Mouse (Mus musculus): ENCODE measurements at regions not wholly inside any gene's neighbourhood (a gene's known extent, or its start where the extent isn't known, plus 50 kb on each side); places are given as distances from the start of the nearest gene placed in this dataset.

DNA sequence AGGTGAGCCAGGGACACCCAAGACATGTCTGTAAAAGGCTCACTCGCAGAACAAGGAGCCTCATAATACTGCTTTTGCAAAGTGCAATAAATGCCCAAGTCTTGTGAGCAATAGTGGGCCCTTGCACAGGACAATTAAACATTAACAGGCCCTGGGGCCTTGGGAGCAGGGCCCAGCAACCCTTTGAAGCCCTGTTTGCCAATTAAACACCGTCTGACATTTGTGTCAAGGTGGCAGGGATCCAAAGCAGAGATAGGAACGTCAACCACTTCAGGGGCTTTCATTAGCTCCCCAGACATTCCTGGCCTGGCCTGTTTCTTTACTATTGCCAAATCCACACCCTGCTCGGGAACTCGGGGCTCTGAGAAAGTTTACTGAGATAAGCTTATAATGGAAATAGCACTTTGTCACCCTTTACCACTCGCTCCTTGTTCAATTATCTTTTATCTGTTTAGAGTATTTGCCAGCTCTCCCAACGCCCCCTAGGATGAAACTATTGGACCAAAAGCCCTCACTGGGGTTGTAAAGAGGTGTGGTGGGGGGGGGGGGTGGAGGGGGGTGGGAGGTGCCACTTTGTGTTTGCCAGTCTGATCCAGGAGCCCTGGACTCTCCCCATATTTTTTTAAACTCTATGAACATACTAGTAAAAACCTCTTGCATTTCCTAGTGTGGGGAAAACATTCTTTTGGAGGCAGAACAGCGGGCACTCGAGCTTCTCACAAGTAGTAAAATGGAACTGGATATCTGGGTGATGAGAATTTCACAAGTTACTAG is 247.4 kb downstream of the Fam49a start:
- no peak for DNase-seq (ENCODE audit: low read depth, low spot score)

GRCm38 (mm10) chr12:12508487-12509125 is 246.7 kb downstream of the Fam49a start:
- no peak for DNase-seq (ENCODE audit: low read depth, low spot score)

- DNase-seq (ENCODE audit: low read depth, low spot score): no peak
These were observed 244.7 kb downstream of the Fam49a start for GRCm38 (mm10) chr12:12506671-12507070.

GRCm38 (mm10) chr12:12505590-12505989 is 243.7 kb downstream of the Fam49a start:
- no peak for DNase-seq (ENCODE audit: low read depth, low spot score)

DNA sequence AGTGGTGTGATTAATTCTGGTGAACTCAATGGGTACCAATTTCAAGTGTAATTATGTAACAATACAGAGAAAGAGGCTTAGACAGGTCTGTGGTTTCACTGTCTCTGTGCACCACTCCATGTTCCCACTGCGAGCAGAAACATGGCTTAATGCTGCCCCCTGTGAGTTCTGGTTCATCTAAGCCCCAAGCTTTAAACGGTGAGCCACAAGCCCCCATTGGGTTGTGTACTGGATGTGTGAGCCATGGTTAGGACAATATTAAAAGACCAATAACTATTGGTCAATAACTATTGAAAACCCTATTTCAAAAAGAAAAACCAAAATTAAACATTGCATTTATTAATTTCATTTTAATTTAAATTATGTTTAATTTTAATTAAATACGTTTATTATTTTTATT is 238.0 kb downstream of the Fam49a start:
- DNase-seq (ENCODE audit: low read depth, low spot score): no peak

- no peak for DNase-seq (ENCODE audit: low read depth, low spot score)
These were observed 236.7 kb downstream of the Fam49a start for GRCm38 (mm10) chr12:12498621-12499020.

- DNase-seq (ENCODE audit: low read depth, low spot score): no peak
These were observed 235.4 kb downstream of the Fam49a start for GRCm38 (mm10) chr12:12497277-12497841.

DNA sequence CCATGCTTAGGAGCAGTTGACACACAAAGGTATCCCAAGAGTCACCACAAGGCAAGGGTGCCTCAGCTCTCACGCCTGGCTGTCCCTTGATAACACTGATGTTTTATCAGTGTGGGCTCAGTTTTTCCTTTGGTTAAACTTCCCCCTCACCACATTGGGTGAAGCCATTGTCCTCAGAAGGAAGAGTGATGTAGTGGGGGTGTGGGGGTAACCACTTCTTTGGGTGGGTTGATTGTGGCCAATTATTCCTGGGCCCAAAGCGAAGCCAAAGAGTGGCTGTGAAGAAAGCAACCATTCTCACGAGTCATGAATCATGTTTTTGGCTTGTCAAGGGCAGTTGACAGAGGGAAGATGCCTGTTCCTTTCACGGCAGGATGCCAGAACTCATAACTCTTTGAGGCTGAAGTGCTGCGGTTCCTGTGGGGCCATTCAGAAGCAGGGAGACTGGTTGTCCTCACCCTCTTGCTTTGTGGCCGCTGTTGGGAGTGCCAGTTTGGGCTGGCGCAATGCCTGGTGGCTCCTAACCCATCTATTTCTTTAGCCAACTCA is 234.7 kb downstream of the Fam49a start:
- DNase-seq (ENCODE audit: low read depth, low spot score): no peak

DNA sequence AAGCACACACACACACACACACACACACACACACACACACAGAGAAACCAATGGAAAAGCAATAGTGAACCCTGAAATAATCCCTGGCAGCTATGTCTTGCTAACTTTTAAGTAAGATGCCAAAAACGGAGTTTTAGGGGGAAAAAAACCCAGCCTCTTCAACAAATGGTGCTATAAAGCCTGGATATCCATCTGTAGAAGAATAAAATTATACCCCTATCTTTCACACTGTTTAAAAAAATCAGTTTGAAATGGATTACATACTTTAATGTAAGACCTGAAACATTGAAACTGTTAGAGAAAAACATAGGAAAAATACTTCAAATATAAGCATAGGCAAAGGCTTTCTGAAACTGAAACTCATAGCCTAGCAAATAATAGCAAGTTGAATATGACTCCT is 228.2 kb downstream of the Fam49a start:
- no peak for DNase-seq (ENCODE audit: low read depth, low spot score)

DNA sequence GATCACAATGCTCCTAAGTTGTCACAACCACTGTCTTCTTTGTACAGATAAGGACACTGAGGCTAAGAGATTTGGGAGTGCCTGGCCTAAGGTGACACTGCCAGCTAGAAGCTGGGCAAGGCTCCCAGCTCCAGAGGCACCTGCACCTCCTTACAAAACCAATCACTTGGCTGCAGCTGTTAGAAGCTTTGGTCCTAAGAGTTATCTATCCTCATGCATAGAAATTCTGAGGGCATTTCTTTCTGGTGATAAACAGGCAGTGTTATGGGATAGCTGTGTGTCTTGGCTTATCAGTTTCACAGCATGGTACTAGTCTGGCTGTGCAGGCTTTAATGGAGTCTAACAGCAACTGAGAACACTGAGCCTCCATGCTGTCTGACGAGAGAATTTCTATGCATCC is 226.2 kb downstream of the Fam49a start:
- DNase-seq (ENCODE audit: low read depth, low spot score): no peak

GRCm38 (mm10) chr12:12486656-12487356 is 224.9 kb downstream of the Fam49a start:
- DNase-seq (ENCODE audit: low read depth, low spot score): no peak

DNA sequence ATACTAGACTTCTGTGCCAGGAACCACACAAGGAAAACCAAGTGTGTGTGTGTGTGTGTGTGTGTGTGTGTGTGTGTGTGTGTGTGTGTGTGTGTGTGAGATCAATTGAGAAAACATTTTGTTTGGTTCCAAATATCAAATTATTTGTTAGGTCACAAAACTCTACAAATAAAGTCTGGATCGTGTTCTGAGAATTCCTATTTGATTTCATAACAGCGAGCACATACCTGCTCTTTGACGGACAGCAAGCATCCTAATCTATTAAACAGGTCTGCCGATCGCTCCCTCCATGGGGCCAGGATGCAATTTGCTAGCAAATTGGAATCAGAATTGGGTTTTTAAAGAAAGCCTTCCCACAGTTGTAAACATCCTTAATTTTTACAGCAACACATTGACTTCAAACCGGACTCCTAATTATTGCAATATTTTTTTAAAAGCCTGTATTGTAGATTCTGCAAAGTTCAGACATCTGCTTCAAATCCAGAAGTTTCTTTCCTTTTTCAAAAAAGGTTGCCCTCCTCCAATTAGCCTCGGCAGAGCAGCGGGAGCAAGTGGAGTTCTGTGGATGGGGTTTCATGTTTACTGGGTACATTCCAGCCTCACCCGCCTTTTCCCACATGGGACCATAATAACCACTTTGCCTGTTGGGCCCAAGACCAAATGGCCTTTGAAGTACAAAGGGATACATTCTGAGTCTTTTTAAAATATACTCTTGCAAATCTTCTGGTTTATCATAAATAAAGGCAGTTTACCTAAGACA is 223.2 kb downstream of the Fam49a start:
- no peak for DNase-seq (ENCODE audit: low read depth, low spot score)

- DNase-seq (ENCODE audit: low read depth, low spot score): no peak
These were observed 218.5 kb downstream of the Fam49a start for GRCm38 (mm10) chr12:12480451-12480850.

- DNase-seq (ENCODE audit: low read depth, low spot score): no peak
These were observed 190.1 kb downstream of the Fam49a start for GRCm38 (mm10) chr12:12452086-12452485.

DNA sequence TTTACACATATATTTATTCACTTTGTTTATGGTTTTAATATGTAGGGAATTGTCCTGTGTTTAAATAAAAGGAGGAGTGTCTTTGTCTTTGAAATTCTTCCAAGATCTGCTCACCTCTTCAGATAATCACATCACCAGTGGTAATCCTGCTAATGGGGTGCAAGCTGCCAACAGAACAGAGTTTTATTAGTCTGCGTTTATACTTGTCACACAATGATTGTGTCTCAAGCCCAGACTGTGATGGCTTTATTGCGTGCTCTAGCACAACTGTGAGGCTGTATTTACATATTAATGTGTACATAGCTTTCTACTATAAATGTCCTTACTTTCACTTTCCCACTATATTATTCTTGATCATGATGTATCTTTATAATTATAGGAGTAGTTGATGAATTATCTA is 184.8 kb downstream of the Fam49a start:
- DNase-seq (ENCODE audit: low read depth, low spot score): no peak

GRCm38 (mm10) chr12:12446281-12446680 is 184.3 kb downstream of the Fam49a start:
- DNase-seq (ENCODE audit: low read depth, low spot score): no peak

- DNase-seq (ENCODE audit: low read depth, low spot score): no peak
These were observed 180.9 kb downstream of the Fam49a start for GRCm38 (mm10) chr12:12442872-12443271.

DNA sequence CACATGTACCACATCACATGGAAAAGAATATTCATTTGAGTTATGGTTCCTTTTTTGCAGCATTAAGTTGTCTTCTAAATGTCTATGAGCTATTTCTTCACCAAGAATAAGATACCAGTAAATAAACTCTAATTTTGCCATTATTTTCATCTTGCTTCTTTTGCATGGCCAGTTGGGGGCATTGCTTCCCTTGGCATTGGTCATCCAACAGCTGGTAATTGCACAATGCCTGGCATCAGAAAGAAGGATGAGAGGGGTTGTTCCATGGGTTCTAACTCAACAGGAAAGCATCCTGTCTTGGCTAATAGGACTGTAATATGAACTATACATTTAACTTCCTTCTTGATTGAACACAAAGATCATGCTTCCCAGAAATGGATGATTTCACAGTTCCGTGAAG is 174.4 kb downstream of the Fam49a start:
- DNase-seq (ENCODE audit: low read depth, low spot score): no peak

- DNase-seq (ENCODE audit: low read depth, low spot score): no peak
These were observed 170.7 kb downstream of the Fam49a start for GRCm38 (mm10) chr12:12432597-12432996.

Measured in CD4-positive helper T cell, adult 2 months (primary cell).